Mouse (Mus musculus) lung, postnatal 0 days (tissue): ENCODE results near the gene Tcaim.

Experiments
- CTCF ChIP-seq: IDR thresholded peaks from 2 replicates; pipeline ENCODE4 v1.5.1; 2016; ENCODE audit warnings: antibody characterized with exemption, mild to moderate bottlenecking
- EP300 ChIP-seq: IDR thresholded peaks from 2 replicates; pipeline ENCODE4 v1.6.1; 2016; ENCODE audit warnings: antibody characterized with exemption, mild to moderate bottlenecking, control low read depth

DNA sequence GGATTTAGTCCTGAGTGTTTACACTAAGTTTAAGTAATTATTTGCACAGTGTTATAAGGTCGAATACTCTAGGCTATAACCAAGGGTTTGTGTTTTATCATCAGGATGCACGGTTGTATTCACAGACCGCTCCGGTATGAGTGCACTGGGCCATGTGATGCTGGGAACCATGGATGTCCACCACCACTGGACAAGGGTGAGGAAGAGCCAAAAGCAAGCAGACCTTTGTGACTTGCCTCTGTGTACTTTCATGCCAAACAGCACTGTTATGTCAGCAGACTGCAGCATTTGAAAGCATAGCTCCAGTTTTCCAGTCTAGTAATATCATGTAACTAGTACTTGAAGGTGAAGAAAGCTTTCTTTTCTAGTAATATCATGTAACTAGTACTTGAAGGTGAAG is 21.4 kb downstream of the Tcaim start:
- TF ChIP-seq CTCF (no peak), EP300 (no peak)
